Mouse (Mus musculus): Measurements from ENCODE around the gene Map3k21.

- no peak for TF ChIP-seq MYOD1 (IDR thresholded peaks at IDR 0.05; ENCODE audit: control insufficient read depth in 1 of 3, insufficient read length in 2 of 3, low read depth in 2 of 3)
- no peak for TF ChIP-seq POLR2A (IDR thresholded peaks at IDR 0.05; ENCODE audit: insufficient read length, low read depth)
- no peak for TF ChIP-seq E2F4 (IDR thresholded peaks at IDR 0.05; ENCODE audit: insufficient read depth)
- TF ChIP-seq TCF12 (IDR thresholded peaks at IDR 0.05; ENCODE audit: insufficient read depth, poor library complexity, severe bottlenecking): no peak
- no peak for TF ChIP-seq CEBPB (IDR thresholded peaks at IDR 0.05; ENCODE audit: insufficient read depth, poor library complexity, severe bottlenecking)
- TF ChIP-seq MYOG (IDR thresholded peaks at IDR 0.05; ENCODE audit: control insufficient read depth in 1 of 3, insufficient read depth in 1 of 3, insufficient read length in 2 of 3, low read depth in 2 of 3): no peak
- no peak for TF ChIP-seq SRF (IDR thresholded peaks at IDR 0.05; ENCODE audit: control insufficient read depth, insufficient read length, low read depth)
- TF ChIP-seq USF1 (IDR thresholded peaks at IDR 0.05; ENCODE audit: low read depth): no peak
- TF ChIP-seq REST (IDR thresholded peaks at IDR 0.05; ENCODE audit: insufficient read depth, insufficient read length): no peak
- TF ChIP-seq MAX (IDR thresholded peaks at IDR 0.05; ENCODE audit: low read depth): no peak
Observed at GRCm38 (mm10) chr8:125919560-125919959, 9.3 kb downstream of the Map3k21 start.

Measured in myocyte (in vitro differentiated cells).